Mouse (Mus musculus) left cerebral cortex, adult 2 months (tissue): ENCODE results near the gene Gm16181. TPM values are rescaled to one million over a fixed set of nuclear protein-coding genes. Genes with fewer than 3 reads are reported as not detected.
A peak's percentile ranks its signal among the peaks of the same experiment; 100 is the strongest.

Experiments
- DNase-seq, 2 experiments: peaks; one replicate each; pipeline ENCODE4 v3.0.0; 2021 to 2022; ENCODE audit warnings: low spot score in 2 of 2, mixed read lengths in 1 of 2; ENCODE audit errors: extremely low spot score in 1 of 2
- H3K27ac ChIP-seq: fragments of 200-600 bp; 2 replicates; pipeline ENCODE4 v1.8.1; 2022
- H3K4me3 ChIP-seq: fragments of 200-600 bp; 2 replicates; pipeline ENCODE4 v1.8.1; 2022
- CTCF ChIP-seq: fragments of 200-600 bp; IDR thresholded peaks from 2 replicates; pipeline ENCODE4 v1.8.1; 2022; ENCODE audit warnings: antibody characterized with exemption, mild to moderate bottlenecking, moderate library complexity
- intact Hi-C: fragments of 180-260 bp; cut with DNase I; formaldehyde crosslinking; loops from one replicate; pipeline ENCODE4 v1.15.1; 2025
- total RNA-seq, 2 experiments: library from RNA; stranded (reverse); gene quantifications; 2 replicates each; pipeline ENCODE4 v1.2.3; 2021

The Gm16181 gene
- total RNA-seq, 2 experiments from 2014 or later: not detected

DNA sequence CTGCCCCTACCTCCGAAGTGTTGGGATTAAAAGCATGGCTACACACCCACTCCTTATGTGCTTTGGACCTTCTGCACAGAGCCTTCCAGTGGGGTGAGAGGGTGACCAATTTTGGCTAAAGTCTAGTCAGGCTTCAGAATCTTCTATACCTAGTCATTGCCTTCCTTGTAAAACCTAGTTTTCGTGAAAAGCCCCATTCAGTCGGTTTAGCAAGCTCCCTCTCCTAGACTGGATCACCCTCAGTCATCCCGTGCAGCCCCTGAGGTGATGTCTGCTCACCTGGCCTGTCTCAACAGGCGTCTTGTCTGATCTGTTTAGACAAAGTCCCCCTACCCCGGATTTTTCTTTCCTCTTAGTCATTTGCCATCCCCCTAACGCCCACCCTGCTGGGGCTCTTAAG lies 22.6 kb upstream of the Gm16181 start:
- DNase-seq: no peak
- H3K27ac ChIP-seq: no peak overlapping the region
- no peak overlapping the region for H3K4me3 ChIP-seq
- intact Hi-C loops: no loop called here
- no peak for TF ChIP-seq CTCF

DNA sequence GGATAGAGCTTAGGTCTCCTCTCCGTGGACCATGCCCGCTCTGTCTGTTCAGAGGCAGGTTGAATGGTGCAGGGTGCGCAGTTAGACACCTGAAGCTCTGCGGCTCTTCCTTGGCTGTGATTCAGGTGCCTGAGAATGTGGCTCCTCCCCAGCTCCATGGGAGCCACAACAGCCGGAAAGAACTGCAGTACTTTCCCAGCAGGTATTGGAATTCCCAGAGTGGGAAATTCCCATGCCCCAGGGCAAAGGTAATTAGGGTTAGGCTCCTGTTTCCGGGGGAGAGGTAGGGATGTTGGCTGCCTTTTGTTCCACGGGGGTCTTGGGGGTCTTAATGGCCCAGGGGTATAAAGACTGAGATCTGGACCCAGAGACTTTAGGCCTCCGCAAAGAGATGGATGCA lies 21.7 kb upstream of the Gm16181 start:
- Histone ChIP-seq H3K27ac (no peak overlapping the region), H3K4me3 (no peak overlapping the region)
- intact Hi-C loops: no loop called here
- TF ChIP-seq CTCF: no peak
- no peak for DNase-seq

DNA sequence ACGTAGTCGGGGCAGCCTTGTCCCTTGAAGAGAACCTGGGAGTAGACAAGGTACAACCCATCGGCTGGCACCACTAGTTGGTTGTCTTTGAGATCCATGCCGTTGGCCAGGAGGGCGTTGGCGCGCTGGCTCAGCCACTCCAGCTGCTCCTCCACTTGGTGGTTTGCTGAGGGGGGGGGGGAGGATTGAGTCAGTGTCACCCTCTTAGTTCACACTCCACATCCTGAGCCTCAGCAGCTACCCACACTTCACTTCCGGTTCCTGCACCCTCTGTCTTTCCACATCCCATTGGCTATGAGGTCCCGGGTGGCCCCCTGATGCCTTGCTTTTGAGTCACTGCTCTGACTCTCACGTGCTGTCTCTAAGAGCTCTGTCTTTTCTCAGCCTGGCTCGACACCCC lies 20.2 kb upstream of the Gm16181 start:
- no peak overlapping the region for H3K4me3 ChIP-seq

DNA sequence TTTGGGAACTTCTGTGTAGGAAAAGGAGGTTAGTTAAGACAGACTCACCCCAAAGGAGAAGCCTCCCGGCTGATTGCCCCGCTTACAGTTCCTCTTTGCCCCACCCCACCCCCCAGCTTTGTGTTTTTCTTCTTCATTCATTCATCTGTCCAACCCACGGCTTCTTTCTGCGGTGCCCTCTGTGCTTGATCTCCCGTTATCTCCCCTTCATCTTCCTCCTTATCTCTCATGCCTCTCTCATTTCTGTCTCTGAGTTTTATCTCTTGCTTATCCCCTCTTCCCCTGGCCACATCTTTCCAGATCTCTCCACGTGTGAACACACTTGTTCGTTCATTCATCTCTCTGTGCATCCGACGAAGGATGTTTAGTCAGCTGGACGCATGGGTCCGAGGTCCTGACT lies 19.5 kb upstream of the Gm16181 start:
- no peak overlapping the region for H3K4me3 ChIP-seq
- DNase-seq: no peak
- intact Hi-C loops: no loop called here
- H3K27ac ChIP-seq: no peak overlapping the region
- no peak for TF ChIP-seq CTCF

More for the DNA sequence above, 20.2 kb upstream of the Gm16181 start:
- TF ChIP-seq CTCF: no peak
- intact Hi-C loops: no loop called here
- DNase-seq: no peak
- no peak overlapping the region for H3K27ac ChIP-seq

DNA sequence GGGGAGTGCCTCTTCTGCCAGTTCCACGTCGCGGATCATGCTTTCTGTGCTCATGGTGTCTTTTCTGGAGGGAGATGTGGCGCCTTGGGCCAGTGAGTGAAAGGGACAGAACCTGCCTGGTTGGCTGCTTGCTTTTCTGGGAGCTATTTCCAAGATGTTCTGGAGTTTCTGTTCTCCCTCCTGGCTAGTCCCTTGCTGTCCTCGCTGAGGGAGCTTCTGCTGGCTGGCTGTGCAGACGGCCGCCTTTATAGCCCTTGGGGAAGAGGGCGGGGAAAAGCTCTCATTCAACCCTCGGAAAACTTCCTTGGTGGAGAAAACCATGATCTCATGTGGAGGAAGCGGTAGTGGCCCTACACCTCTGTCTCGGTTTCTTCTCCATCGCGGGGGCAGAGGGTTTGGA lies 18.8 kb upstream of the Gm16181 start, which contains the start of gene Tnf:
Tnf (minus strand) TSS at position 221 of the 400 bp plus-strand sequence.
- intact Hi-C loops: no loop called here
- no peak within 1 kb of the TSS for H3K27ac ChIP-seq
- DNase-seq: no peak
- no peak for TF ChIP-seq CTCF
- H3K4me3 ChIP-seq: no peak within 1 kb of the TSS

- DNase-seq: no peak
- TF ChIP-seq CTCF: no peak
- Histone ChIP-seq H3K4me3 (no peak overlapping the region), H3K27ac (no peak overlapping the region)
- intact Hi-C loops: no loop called here
Measured at GRCm38 (mm10) chr17:35202442-35202841, 18.2 kb upstream of the Gm16181 start.

DNA sequence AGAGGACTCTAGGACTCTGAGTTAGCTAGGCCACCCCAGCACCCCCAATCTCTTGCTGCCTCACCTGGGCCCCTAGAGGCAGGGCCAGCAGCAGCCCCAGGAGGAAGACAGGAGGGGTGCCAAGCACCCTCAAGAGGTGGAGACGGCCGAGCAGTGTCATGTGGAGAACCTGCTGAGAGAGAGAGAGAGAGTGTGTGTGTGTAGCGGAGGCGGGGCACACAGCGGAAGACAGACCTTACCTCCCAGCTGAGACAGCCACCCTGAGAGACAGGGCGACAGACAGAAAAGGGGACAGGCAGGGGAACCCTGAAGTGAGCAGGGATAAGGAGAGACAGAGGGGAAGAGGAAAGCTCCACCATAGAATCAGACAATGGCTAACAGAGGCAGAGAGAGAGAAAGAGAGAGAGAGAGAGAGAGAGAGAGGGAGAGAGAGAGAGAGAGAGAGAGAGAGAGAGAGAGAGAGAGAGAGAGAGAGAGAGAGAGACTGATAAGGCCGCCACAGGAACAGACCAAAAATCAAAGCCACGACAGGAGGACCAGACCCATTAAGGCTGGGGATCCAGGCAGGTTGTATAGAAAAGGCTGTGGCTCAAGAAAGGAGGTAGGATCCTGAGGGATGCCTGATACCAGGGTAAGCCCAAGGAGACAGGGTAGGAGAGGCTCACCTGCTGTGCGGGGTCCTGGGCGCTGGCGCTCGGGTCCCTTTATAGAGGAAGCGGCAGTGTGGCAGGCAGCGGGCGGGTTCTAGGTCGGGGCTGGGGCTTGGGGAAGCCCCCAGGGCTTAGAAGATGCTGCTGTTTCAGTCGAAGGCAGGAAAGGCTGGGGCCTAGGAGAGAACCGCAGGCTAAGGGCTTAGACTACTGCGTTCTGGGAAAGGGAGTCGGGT lies 15.9 kb upstream of the Gm16181 start, which contains the start of gene Lta:
Lta (minus strand) TSS at position 858 of the 886 bp plus-strand sequence.
- no peak for TF ChIP-seq CTCF
- intact Hi-C loops: no loop called here
- H3K27ac ChIP-seq: no peak within 1 kb of the TSS
- DNase-seq: no peak
- no peak within 1 kb of the TSS for H3K4me3 ChIP-seq

DNA sequence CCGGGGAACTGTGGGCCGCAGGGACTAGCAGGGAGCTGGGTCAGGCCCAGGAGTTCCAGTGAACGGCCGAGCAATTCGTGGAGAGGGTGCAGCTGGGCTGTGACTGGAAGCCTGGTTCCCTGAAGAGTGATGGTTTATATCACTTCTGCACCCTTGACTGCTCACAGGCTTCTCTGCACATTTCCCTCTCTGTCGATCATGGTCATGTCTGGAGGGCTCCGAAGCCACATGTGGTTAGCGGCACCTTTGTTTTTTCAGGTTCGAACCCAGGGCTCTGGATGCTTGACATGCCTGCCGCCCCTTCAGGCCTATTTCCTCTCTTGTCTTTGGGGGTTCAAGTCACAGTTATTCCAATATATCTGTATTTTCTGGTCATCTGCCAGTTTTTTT lies 15.3 kb upstream of the Gm16181 start:
- intact Hi-C loops: no loop called here
- no peak for TF ChIP-seq CTCF
- H3K27ac ChIP-seq: no peak overlapping the region
- H3K4me3 ChIP-seq: no peak overlapping the region
- no peak for DNase-seq

- TF ChIP-seq CTCF: no peak
- no peak overlapping the region for H3K4me3 ChIP-seq
- no peak for DNase-seq
- H3K27ac ChIP-seq: no peak overlapping the region
- intact Hi-C loops: no loop called here
Measured at GRCm38 (mm10) chr17:35209785-35210535, 10.7 kb upstream of the Gm16181 start.

- no peak for TF ChIP-seq CTCF
- intact Hi-C loops: no loop called here
- Histone ChIP-seq H3K4me3 (no peak overlapping the region), H3K27ac (no peak overlapping the region)
- no peak for DNase-seq
Measured at GRCm38 (mm10) chr17:35210593-35210992, 10.0 kb upstream of the Gm16181 start.

GRCm38 (mm10) chr17:35213071-35213470 lies 7.6 kb upstream of the Gm16181 start:
- no peak overlapping the region for H3K4me3 ChIP-seq
- no peak for DNase-seq
- intact Hi-C loops: no loop called here
- H3K27ac ChIP-seq: no peak overlapping the region
- TF ChIP-seq CTCF: no peak

DNA sequence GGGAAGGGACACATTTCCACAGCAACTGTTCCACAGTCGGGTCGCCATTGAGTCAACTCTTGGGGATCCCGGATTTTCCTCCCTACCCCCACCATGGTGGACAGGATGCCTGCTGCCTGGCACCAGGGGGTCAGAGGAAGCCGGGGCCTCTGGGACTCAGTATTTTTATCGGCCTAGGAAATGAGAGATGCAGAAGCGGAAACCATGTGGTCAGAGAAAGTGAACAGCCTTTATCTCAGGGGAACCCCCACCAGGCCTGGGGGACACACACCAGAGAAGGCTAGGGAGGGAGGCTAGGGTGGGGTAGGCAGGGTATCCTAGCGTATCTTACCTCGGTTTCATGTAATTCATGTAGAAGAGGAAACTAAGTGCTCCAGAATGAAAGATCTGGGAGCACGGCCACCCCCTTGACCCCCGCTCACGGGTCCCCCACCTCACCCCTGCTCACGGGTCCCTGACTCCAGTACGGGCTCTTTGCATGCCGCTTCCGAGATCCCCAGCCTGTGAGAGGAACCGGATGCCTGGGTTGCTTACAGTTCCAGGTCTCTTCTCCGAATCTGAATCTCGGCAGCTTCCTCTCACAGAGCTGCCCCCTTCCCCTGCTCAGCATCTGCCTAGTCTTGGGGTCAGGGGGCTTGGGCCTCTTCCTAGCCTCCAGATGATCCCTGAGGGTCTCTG lies 2.0 kb upstream of the Gm16181 start:
- Histone ChIP-seq H3K4me3 (no peak overlapping the region), H3K27ac (peak overlapping the region; percentile 7; the same call in 1 of the 2 replicates)
- intact Hi-C loops: no loop called here
- no peak for DNase-seq
- no peak for TF ChIP-seq CTCF
